Mouse (Mus musculus): ENCODE measurements around the gene Dnajc9. TPM values are rescaled to one million over a fixed set of nuclear protein-coding genes. Genes with fewer than 3 reads are reported as not detected.

Dnajc9 gene
- polyA plus RNA-seq, 1 experiment, result 28.2 TPM

DNA sequence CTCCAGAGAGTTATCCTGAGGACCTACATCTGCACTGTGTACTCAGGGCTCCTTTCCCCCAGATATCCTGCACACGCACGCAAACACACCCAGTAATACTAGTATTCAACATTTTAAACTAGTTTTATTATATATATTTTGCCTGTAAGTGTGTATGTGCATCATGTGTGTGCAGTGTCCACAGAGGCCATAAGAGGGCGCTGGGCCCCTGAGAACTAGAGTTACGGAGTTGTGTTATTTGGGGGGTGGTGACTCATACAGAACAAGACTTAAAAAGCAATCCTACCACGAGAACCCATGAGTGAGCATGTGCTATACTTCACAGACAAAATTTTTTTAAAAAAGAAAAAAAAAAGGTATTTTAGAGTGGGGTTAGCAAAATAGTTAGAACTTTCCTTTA is 49.3 kb downstream of the Dnajc9 start:
- no peaks in the 10 kb centered on the region for H3K9me3 ChIP-seq (ENCODE audit: control insufficient read depth, low read length)
- no peak for TF ChIP-seq TAL1 (IDR thresholded peaks at IDR 0.05; ENCODE audit: low read length)
- TF ChIP-seq GATA1 (IDR thresholded peaks at IDR 0.05; ENCODE audit: low read length), result no peak
- H3K27me3 ChIP-seq (ENCODE audit: control insufficient read depth), result no peaks in the 10 kb centered on the region
- no peak overlapping the region for H3K4me3 ChIP-seq (replicated peaks)
- peaks cover 10% of the 10 kb centered on the region for H3K4me1 ChIP-seq (ENCODE audit: control insufficient read depth)
- H3K36me3 ChIP-seq (ENCODE audit: control insufficient read depth), result peaks cover 72% of the 10 kb centered on the region

Other genes with a start within 250 kb of the Dnajc9 start
- gene Kcnk5, start 207.1 kb downstream of the Dnajc9 start, polyA plus RNA-seq (2012), result 1.6 and 1.9 TPM in 2 replicates
- 0.03 and 0.05 TPM in 2 replicates for gene Kcnk16, start 119.7 kb downstream of the Dnajc9 start, polyA plus RNA-seq (2012)
- gene Nudt13, start 94.2 kb downstream of the Dnajc9 start, polyA plus RNA-seq (2012), result 0.10 and 0.13 TPM in 2 replicates
- gene Ecd, start 40.8 kb downstream of the Dnajc9 start, polyA plus RNA-seq (2012), result 1.2 and 2.3 TPM in 2 replicates
- gene Fam149b, start 40.7 kb downstream of the Dnajc9 start, polyA plus RNA-seq (2012), result 1.1 TPM in 2 replicates
- gene Mrps16, start 4.7 kb upstream of the Dnajc9 start, polyA plus RNA-seq (2012), result 1.8 and 2.8 TPM in 2 replicates
- gene Cfap70, start 63.3 kb upstream of the Dnajc9 start, polyA plus RNA-seq (2012), result not detected in 2 replicates
- 6.2 and 7.4 TPM in 2 replicates for gene Anxa7, start 91.2 kb upstream of the Dnajc9 start, polyA plus RNA-seq (2012)
- gene Mss51, start 108.0 kb upstream of the Dnajc9 start, polyA plus RNA-seq (2012), result 0.05 and 0.07 TPM in 2 replicates
- gene Ppp3cb, start 157.7 kb upstream of the Dnajc9 start, polyA plus RNA-seq (2012), result 0.27 and 0.46 TPM in 2 replicates

Measured in erythroblast, embryonic 14.5 days (primary cell).